Mouse (Mus musculus): ENCODE measurements at regions not wholly inside any gene's neighbourhood (a gene's known extent, or its start where the extent isn't known, plus 50 kb on each side); places are given as distances from the start of the nearest gene placed in this dataset.

DNA sequence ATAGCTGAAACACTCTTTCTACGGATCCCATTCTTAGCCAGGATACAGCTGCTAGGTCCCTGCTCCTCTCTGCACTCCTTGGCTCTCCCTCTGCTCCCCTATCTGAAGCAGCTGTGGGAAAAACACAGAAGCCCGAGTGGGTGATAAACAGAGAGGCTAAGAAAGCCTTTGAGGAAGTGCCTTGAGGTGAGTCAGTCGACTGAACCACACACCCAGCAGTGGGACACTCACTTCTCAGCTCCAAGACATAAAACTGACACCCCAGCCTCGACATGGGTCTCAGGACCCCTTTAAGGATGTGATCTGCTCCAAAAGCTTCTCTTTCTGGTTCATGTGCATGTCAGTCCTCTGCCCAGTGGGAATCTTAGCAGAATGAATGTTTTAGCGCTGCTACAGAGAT is 204.8 kb upstream of the Gm15217 start:
- no peaks in the 10 kb centered on the region for H3K36me3 ChIP-seq (ENCODE audit: insufficient read depth)
- DNase-seq: no peak
- no peak for TF ChIP-seq CTCF (IDR thresholded peaks at IDR 0.05; ENCODE audit: low read depth)
- H3K4me2 ChIP-seq: no peak overlapping the region
- H3K27ac ChIP-seq (ENCODE audit: low read depth): no peak overlapping the region
- ATAC-seq (ENCODE audit: insufficient read depth): no peak
- 50% methylated on average over 5 of the region's 5 CpGs for WGBS
- H3K4me1 ChIP-seq (ENCODE audit: insufficient read depth): no peaks in the 10 kb centered on the region
- no peak overlapping the region for H3K9ac ChIP-seq
- no peak overlapping the region for H3K4me3 ChIP-seq (ENCODE audit: low read depth, low read length)
- no peaks in the 10 kb centered on the region for H3K27me3 ChIP-seq (ENCODE audit: insufficient read depth, low read length)
- no peaks in the 10 kb centered on the region for H3K9me3 ChIP-seq (ENCODE audit: low read depth, low read length)

DNA sequence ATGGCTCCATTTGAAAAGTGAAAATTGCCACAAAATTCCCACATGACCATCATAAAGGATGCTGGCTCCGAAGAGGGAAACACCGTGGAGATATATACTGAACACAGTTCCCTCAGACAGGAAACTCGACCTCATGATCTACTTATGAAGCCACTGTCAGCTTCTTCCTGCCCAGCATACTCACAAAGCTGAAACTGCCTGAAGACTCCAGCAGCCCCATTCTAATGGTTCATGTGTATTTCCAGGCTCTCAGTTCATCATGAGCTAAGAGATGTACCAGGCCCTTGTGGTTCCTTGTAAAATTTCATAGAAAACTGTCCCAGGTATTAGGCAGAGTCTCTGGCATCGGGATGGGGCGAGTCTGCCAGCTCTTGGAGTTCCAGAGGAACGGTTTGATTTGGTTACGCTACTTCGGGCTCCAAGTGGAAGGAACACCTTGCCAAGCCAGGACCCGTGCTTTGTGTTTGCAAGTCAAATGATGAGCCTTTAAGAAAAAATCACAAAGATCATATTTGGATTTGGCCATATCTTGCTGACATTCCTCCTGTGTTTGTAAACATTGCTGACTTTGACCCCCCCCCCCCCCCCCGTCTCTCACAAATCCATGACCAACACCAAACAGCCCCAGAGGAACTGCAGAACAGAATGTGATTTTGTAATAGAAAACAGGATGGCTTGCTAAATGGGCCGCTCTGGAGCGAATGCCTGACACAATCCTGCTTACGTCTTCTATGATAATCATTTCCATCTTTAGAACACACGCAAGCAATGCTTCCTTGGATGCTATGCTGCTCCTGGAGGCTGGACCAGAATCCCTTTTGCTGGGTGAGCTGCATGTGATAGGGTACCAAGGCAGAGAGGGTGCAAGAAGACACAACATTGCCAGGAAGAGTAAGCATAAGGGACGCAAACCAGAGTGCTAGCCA is 203.7 kb upstream of the Gm15217 start:
- no peak for TF ChIP-seq CTCF (IDR thresholded peaks at IDR 0.05; ENCODE audit: low read depth)
- Histone ChIP-seq H3K27me3 (ENCODE audit: insufficient read depth, low read length) (no peaks in the 10 kb centered on the region), H3K4me2 (no peak overlapping the region), H3K4me1 (ENCODE audit: insufficient read depth) (no peaks in the 10 kb centered on the region), H3K4me3 (ENCODE audit: low read depth, low read length) (no peak overlapping the region), H3K36me3 (ENCODE audit: insufficient read depth) (no peaks in the 10 kb centered on the region), H3K9me3 (ENCODE audit: low read depth, low read length) (no peaks in the 10 kb centered on the region), H3K9ac (no peak overlapping the region), H3K27ac (ENCODE audit: low read depth) (no peak overlapping the region)
- DNase-seq (no peak), ATAC-seq (ENCODE audit: insufficient read depth) (no peak)
- 82% methylated on average over 15 of the region's 15 CpGs for WGBS

DNA sequence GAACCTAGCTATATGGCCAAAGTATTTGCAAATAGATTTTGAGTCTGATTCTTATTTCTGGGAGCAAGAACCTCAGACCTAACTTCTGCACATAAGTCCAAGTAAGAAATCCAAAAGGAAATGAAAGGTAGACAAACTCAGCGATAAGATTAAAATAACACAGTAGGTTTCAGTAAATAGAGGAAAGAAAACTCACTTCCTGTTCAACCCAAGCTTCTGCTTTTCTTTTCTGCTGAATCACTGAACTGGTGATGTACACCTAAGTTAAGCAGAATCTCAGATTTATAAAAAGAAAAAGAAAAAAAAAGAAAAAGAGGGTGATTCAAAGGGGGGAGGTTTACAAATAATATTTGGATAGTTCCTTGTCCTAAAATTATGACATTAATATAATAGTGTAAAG is 200.2 kb upstream of the Gm15217 start:
- no peak for ATAC-seq (ENCODE audit: insufficient read depth)

DNA sequence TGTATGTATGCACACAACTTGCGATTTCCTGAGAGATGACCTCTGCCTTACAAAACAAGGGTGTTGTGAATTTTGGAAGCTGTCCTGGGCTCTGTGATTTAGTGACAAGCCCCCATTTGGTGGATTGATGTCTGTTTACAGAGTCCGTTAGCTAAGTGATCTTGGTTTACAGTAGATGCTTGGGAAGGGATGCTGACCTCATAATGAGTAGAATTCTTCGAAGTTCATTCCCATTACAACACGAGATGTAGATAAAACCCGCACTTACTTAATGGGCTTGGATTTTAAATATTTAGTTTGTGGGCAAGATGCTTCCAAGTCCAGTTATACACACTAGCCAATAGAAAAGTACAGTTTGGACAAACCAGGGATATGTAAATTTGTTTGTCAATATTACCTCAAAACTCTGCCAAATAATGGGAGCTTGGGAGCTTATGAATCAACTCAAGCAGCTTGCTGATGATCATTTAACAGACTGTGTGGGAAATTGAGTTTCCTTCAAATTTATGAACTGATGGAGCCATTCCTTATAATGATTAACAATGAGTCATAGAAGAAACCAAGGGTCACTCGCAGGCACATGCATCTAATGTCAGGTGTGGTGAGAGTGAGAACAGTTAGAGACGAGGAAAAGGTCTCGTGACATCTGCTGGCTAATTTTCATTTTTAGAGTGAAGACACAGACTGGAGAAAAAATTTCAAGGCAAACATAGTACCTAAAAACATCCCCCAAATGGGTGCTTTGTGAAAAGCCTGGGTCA is 187.4 kb upstream of the Gm15217 start:
- Histone ChIP-seq H3K9ac (no peak overlapping the region), H3K4me3 (ENCODE audit: low read depth, low read length) (no peak overlapping the region), H3K27ac (ENCODE audit: low read depth) (no peak overlapping the region), H3K4me1 (ENCODE audit: insufficient read depth) (no peaks in the 10 kb centered on the region), H3K4me2 (no peak overlapping the region), H3K36me3 (ENCODE audit: insufficient read depth) (no peaks in the 10 kb centered on the region), H3K9me3 (ENCODE audit: low read depth, low read length) (no peaks in the 10 kb centered on the region), H3K27me3 (ENCODE audit: insufficient read depth, low read length) (no peaks in the 10 kb centered on the region)
- DNase-seq: peak; percentile 59
- no peak for ATAC-seq (ENCODE audit: insufficient read depth)
- no peak for TF ChIP-seq CTCF (IDR thresholded peaks at IDR 0.05; ENCODE audit: low read depth)
- WGBS: 31% methylated on average over 8 of the region's 8 CpGs

More for the DNA sequence above, 200.2 kb upstream of the Gm15217 start:
- no peak for TF ChIP-seq CTCF (IDR thresholded peaks at IDR 0.05; ENCODE audit: low read depth)
- Histone ChIP-seq H3K9me3 (ENCODE audit: low read depth, low read length) (no peaks in the 10 kb centered on the region), H3K4me2 (no peak overlapping the region), H3K27ac (ENCODE audit: low read depth) (no peak overlapping the region), H3K27me3 (ENCODE audit: insufficient read depth, low read length) (no peaks in the 10 kb centered on the region), H3K9ac (no peak overlapping the region), H3K4me3 (ENCODE audit: low read depth, low read length) (no peak overlapping the region), H3K36me3 (ENCODE audit: insufficient read depth) (no peaks in the 10 kb centered on the region), H3K4me1 (ENCODE audit: insufficient read depth) (no peaks in the 10 kb centered on the region)
- WGBS: 80% methylated on average over 1 of the region's 1 CpGs
- no peak for DNase-seq

DNA sequence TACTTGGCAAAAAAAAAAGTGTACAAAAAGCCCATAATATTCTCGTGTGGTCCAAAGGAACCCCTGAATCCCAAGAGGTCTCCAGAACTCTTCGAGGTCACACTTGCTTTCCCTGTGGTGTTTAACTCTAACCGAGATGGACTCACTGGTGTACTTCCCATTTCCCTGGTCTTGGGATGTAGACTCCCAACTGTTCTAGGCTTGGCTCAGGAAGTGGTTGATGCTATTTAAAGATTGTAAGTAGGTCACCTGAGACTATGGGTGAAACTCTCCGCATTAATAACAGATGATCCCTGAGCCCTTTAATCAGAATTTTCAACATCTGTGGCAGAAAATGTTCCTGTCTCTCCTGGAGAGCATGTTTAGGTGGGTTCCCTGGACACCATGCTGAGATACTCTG is 185.6 kb upstream of the Gm15217 start:
- Histone ChIP-seq H3K4me3 (ENCODE audit: low read depth, low read length) (no peak overlapping the region), H3K9me3 (ENCODE audit: low read depth, low read length) (no peaks in the 10 kb centered on the region), H3K36me3 (ENCODE audit: insufficient read depth) (no peaks in the 10 kb centered on the region), H3K27ac (ENCODE audit: low read depth) (no peak overlapping the region), H3K4me1 (ENCODE audit: insufficient read depth) (no peaks in the 10 kb centered on the region), H3K27me3 (ENCODE audit: insufficient read depth, low read length) (no peaks in the 10 kb centered on the region), H3K4me2 (no peak overlapping the region), H3K9ac (no peak overlapping the region)
- ATAC-seq (ENCODE audit: insufficient read depth): no peak
- 88% methylated on average over 4 of the region's 4 CpGs for WGBS
- TF ChIP-seq CTCF (IDR thresholded peaks at IDR 0.05; ENCODE audit: low read depth): no peak
- no peak for DNase-seq

DNA sequence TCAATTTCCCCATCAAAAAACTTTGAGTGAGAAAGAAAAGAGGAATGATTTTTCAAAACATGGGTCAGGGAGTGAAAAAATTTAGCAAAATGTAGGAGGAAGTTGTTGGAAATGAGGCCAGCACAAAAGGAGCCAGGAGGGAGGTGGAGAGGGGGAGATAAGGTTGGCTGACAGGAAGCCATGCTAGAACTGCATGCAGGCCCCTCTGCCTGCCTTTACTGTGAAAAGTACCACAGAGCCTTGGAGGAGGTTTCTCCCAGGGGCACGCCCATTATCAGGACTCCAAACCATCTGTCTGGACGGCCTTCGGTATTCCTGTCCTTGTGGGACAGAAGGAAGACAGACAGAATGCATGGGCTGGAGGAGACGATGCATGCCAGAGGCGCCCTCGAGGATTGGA is 183.3 kb upstream of the Gm15217 start:
- no peak for DNase-seq
- 56% methylated on average over 6 of the region's 6 CpGs for WGBS
- H3K27me3 ChIP-seq (ENCODE audit: insufficient read depth, low read length): no peaks in the 10 kb centered on the region

DNA sequence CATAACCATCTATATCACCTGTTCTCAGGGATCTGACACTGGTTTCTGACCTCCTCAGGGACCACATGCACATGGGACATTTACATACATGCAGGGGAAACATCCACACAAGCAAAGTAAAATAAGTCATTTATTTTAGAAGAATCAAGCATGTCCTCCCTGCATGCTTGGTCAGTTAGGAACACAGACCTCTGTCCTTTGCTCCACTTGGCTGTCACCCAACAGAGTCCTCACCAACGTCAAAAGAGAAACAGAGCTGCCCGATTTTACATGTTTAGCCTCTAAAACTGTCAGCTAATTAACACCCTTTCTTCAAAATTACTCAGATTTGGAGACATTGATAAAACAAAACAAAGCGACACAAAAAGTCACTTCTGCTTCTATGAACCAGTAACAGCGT is 176.4 kb upstream of the Gm15217 start:
- TF ChIP-seq CTCF (IDR thresholded peaks at IDR 0.05; ENCODE audit: low read depth): no peak
- Histone ChIP-seq H3K36me3 (ENCODE audit: insufficient read depth) (no peaks in the 10 kb centered on the region), H3K27me3 (ENCODE audit: insufficient read depth, low read length) (no peaks in the 10 kb centered on the region), H3K4me1 (ENCODE audit: insufficient read depth) (no peaks in the 10 kb centered on the region), H3K9ac (no peak overlapping the region), H3K4me3 (ENCODE audit: low read depth, low read length) (no peak overlapping the region), H3K27ac (ENCODE audit: low read depth) (no peak overlapping the region), H3K4me2 (no peak overlapping the region), H3K9me3 (ENCODE audit: low read depth, low read length) (no peaks in the 10 kb centered on the region)
- DNase-seq (no peak), ATAC-seq (ENCODE audit: insufficient read depth) (no peak)
- 62% methylated on average over 4 of the region's 4 CpGs for WGBS

More for the DNA sequence above, 183.3 kb upstream of the Gm15217 start:
- Histone ChIP-seq H3K4me2 (no peak overlapping the region), H3K9ac (no peak overlapping the region), H3K4me3 (ENCODE audit: low read depth, low read length) (no peak overlapping the region), H3K27ac (ENCODE audit: low read depth) (no peak overlapping the region), H3K4me1 (ENCODE audit: insufficient read depth) (no peaks in the 10 kb centered on the region), H3K9me3 (ENCODE audit: low read depth, low read length) (no peaks in the 10 kb centered on the region), H3K36me3 (ENCODE audit: insufficient read depth) (no peaks in the 10 kb centered on the region)
- TF ChIP-seq CTCF (IDR thresholded peaks at IDR 0.05; ENCODE audit: low read depth): no peak
- ATAC-seq (ENCODE audit: insufficient read depth): no peak

Measured in lung, embryonic 14.5 days (tissue).